Mouse (Mus musculus): Measurements from ENCODE around the gene Gm3371.
"Not testable (repeated sequence)": the region's sequence is repeated elsewhere in the genome, so short reads cannot be mapped to it uniquely, and the experiment has no call there.

The Gm3371 gene

DNA sequence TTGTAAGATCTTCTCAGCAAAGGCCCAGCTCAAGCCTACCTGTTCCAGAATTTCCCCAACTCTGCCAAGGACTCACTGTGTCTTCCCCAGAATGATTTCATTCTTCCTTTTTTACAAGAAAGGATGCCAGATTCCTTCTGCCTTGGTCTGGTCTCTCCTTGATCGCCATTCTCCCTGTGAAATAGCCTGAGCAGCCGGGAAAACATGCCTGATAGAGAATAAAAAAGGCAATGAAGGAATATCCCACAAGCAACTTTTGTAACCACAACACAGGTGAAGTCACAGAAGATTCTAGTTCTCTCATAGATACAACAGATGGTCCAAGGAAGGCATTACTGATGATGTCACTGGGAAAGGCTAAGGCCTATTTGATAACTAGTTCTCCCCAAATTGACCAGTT is at the start of gene Gm3371:
Gene Gm3371, minus strand, starts transcription at position 101 of the 400 bp plus-strand sequence.
- in situ Hi-C loops (cut with MboI, MseI) = loop anchor here in 1 of 2 experiments (5.0 kb wide), 1 partner anchor 73 kb away; the partner anchor contains the start of gene Gm5930

DNA sequence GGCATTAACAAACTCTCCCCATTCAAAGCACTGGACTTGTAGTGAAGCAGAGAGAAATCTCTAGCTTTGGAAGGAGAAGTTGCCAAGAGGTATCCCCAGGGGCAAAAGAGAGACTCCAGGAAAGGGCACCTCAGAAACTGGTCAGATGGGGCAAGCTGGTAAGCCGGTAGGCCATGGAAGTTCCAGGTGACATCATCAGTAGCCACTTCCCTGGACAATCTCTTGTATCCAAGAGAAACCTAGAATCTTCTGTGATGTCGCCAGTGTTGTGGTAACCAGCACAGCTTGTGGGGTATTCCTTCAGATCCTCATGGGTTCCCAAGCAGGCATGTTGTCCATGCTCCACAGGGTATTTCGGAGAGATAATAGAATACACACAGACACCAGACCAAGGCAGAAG is 22.8 kb upstream of the Gm3371 start, which contains the start of gene Gm8232:
Gene Gm8232, plus strand, starts transcription at position 301 of the 400 bp plus-strand sequence.
- in situ Hi-C loops (cut with MboI, MseI) = loop anchor here (5.0 to 10.0 kb wide), 5 partner anchors 71 to 1199 kb away; partner anchors contain the start of genes Gm8122 (in 1 of the 2), Gm8138 (in 1 of the 2) and Gm8165 (in 1 of the 2)

- in situ Hi-C loops (cut with MboI, MseI) = loop anchor here in 1 of 2 experiments (5.0 kb wide), 3 partner anchors 72 to 238 kb away; no protein-coding TSS in a partner anchor
Measured at GRCm38 (mm10) chr14:44384233-44384632, 26.3 kb downstream of the Gm3371 start.

GRCm38 (mm10) chr14:44365057-44365456 is 45.4 kb downstream of the Gm3371 start, which contains the start of gene Gm8229:
Gene Gm8229 (plus strand): TSS chr14:44365357.
- in situ Hi-C loops (cut with MboI, MseI) = not testable (repeated sequence)

- in situ Hi-C loops (cut with MboI, MseI) = loop anchor here in 1 of 2 experiments (5.0 kb wide), 1 partner anchor 70 kb away; the partner anchor contains the start of gene Gm8232
Measured at GRCm38 (mm10) chr14:44362301-44362700, 48.2 kb downstream of the Gm3371 start.

GRCm38 (mm10) chr14:44361416-44361815 is 49.1 kb downstream of the Gm3371 start:
- in situ Hi-C loops (cut with MboI, MseI) = loop anchor here in 1 of 2 experiments (5.0 kb wide), 1 partner anchor 71 kb away; the partner anchor contains the start of gene Gm8232
